Mouse (Mus musculus) neural tube, embryonic 11.5 days (tissue): Measurements from ENCODE around the gene Syn3. TPM values are rescaled to one million over a fixed set of nuclear protein-coding genes. Genes with fewer than 3 reads are reported as not detected.
"Not testable (repeated sequence)": the region's sequence is repeated elsewhere in the genome, so short reads cannot be mapped to it uniquely, and the experiment has no call there.

Experiments
- ATAC-seq: fragments of 200-750 bp; cut with Nextera tagmentation; 2 replicates; pipeline ENCODE4 v1.8.0; 2017; ENCODE audit warnings: moderate number of reproducible peaks, mild to moderate bottlenecking, moderate TSS enrichment, moderate library complexity; ENCODE audit not compliant: insufficient read depth, low FRiP score, low TSS enrichment
- DNase-seq: peaks from one replicate; pipeline ENCODE4 v3.0.0-alpha.2; 2015; ENCODE audit warnings: low spot score
- H3K27ac ChIP-seq: fragments of 300-500 bp; sonication (generic); 2 replicates; pipeline ENCODE4 v1.5.1; 2014; ENCODE audit warnings: low read depth, mild to moderate bottlenecking, low read length
- H3K27me3 ChIP-seq: fragments of 300-500 bp; sonication (generic); 2 replicates; pipeline ENCODE4 v1.6.1; 2014; ENCODE audit warnings: mild to moderate bottlenecking, low read length, mixed read lengths; ENCODE audit not compliant: control insufficient read depth, insufficient read depth
- H3K36me3 ChIP-seq: fragments of 300-500 bp; sonication (generic); 2 replicates; pipeline ENCODE4 v1.6.1; 2014; ENCODE audit warnings: mild to moderate bottlenecking, low read length, moderate library complexity, mixed read lengths; ENCODE audit not compliant: control insufficient read depth, insufficient read depth
- H3K4me1 ChIP-seq: fragments of 300-500 bp; sonication (generic); 2 replicates; pipeline ENCODE4 v1.6.1; 2014; ENCODE audit warnings: low read length, mixed read lengths; ENCODE audit not compliant: control insufficient read depth, insufficient read depth
- H3K4me2 ChIP-seq: fragments of 300-500 bp; sonication (generic); 2 replicates; pipeline ENCODE4 v1.6.1; 2014; ENCODE audit warnings: low read depth, mild to moderate bottlenecking, moderate library complexity
- H3K4me3 ChIP-seq: fragments of 300-500 bp; sonication (generic); 2 replicates; pipeline ENCODE4 v1.5.1; 2014; ENCODE audit warnings: low read depth, low read length
- H3K9ac ChIP-seq: fragments of 300-500 bp; sonication (generic); 2 replicates; pipeline ENCODE4 v1.6.1; 2014; ENCODE audit warnings: mild to moderate bottlenecking, low read length
- H3K9me3 ChIP-seq: fragments of 300-500 bp; sonication (generic); 2 replicates; pipeline ENCODE4 v1.6.1; 2016; ENCODE audit warnings: low read length; ENCODE audit not compliant: control insufficient read depth
- WGBS: fragments of 180-500 bp; shearing (Covaris S2); extraction: QIAGEN DNeasy Blood & Tissue Kit; methylation state at CpG from one replicate; pipeline ENCODE4 v1.1.7; 2014; 5-methylcytosine and 5-hydroxymethylcytosine counted together
- polyA plus RNA-seq: library from polyadenylated mRNA; unstranded; fragments of >200 nt; fragmentation: Nextera tagmentation; extraction: Ambion mirVana; gene quantifications from 2 replicates; pipeline ENCODE4 v1.2.1, GENCODE M21; 2014

Syn3 gene
- polyA plus RNA-seq, result 4.4 and 4.5 TPM in 2 replicates

DNA sequence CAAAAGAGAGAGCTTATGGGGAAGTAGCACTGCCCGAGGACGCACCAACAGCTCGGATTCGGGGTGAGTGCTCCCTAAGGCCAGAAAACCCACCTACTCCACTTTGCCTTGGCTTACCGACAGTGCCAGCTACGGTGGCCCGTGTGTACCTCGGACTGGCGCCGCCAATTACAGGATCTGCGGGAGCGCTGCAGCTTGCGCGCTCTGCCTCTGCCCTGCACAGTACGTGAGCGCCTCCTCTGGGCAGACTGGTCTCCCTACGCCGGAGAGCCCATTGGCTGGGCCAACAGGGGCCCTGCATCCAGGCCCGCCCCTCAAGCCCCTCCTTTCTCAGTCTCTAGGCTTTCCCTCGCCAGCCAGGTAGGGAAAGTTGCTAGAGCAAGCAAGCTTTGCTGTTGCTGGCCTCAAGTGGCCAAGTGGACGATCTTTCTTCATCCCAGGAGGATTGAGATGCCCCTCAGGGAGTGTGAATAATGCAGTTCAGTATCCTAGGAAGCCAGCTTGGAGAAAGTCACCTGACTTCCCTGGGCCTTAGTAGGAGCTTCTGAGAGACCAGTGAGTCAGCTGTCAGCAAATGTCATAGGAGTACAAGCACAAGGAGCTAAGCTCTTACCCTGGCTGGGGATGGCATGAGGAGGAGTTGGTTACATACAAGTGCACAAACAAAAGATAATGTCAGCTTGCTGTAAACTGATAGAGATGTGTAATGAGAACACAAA is at the start of gene Syn3:
Syn3 (minus strand) TSS at position 224 of the 719 bp plus-strand sequence.
- H3K27me3 ChIP-seq, result no peaks in the 10 kb centered on the region
- peak within 1 kb of the TSS; percentile 63 for H3K4me3 ChIP-seq
- H3K9me3 ChIP-seq, result no peaks in the 10 kb centered on the region
- H3K4me1 ChIP-seq, result 0 out of 2 replicates have a peak, but pooled peaks cover 6% of the 10 kb centered on the region
- no peaks in the 10 kb centered on the region for H3K36me3 ChIP-seq
- under 1% methylated on average over 21 of the region's 21 CpGs for WGBS
- ATAC-seq, result peak; percentile 100
- H3K9ac ChIP-seq, result peak within 1 kb of the TSS; percentile 79
- no peak within 1 kb of the TSS for H3K27ac ChIP-seq
- peak; percentile 93 for DNase-seq
- H3K4me2 ChIP-seq, result peak within 1 kb of the TSS; percentile 86

DNA sequence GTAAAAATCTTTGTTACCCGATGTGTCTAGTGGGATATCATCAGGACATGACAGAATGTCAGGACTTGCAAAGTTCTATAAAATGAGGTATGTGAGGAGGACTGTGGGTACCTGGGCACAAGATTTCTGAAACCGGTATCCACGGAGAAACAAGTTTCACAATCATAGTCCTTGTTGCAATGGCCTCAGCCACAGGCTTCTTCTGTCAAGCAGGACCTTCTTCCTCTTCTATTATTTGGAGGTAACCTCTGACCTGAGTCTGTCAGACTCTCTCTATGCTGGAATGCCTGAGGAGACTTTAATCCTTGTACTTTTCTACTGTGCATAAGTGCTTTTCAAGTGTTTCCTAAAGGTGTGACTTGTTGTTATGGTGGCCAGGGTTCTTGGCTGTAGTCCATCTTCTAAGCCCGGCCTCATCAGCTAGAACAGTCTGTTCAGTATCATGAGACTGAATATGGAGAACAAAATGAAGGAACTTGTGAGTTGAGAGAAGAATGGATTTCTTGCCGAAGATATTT is 27.7 kb upstream of the Syn3 start:
- H3K27ac ChIP-seq, ATAC-seq, H3K4me3 ChIP-seq, H3K4me1 ChIP-seq, H3K9me3 ChIP-seq, H3K27me3 ChIP-seq, H3K36me3 ChIP-seq, DNase-seq, H3K4me2 ChIP-seq, H3K9ac ChIP-seq: not testable (repeated sequence)
- 88% methylated on average over 2 of the region's 5 CpGs for WGBS

DNA sequence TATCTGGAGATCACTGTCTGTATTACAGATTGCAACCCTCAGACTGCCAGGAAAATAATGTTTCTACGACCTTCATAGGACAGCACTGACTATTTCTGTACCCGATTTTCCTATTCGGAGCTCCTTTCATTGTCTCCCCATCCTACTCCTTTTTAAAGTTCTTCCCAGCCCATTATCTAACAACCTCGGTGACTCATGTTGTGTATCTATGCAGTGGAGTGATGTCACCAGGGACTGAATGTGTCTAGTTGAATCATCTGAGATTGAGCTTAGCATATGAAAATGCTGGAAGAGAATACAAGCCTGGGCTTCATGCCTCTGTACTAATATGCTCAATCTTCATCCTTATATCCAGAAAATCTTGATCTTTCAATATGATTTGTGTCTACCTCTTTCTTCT is 15.1 kb upstream of the Syn3 start:
- Histone ChIP-seq H3K4me2 (no peak overlapping the region), H3K4me1 (no peaks in the 10 kb centered on the region), H3K27ac (no peak overlapping the region), H3K27me3 (no peaks in the 10 kb centered on the region), H3K4me3 (no peak overlapping the region), H3K36me3 (no peaks in the 10 kb centered on the region), H3K9ac (no peak overlapping the region), H3K9me3 (no peaks in the 10 kb centered on the region)
- ATAC-seq (no peak), DNase-seq (no peak)
- WGBS, result 84% methylated on average over 4 of the region's 4 CpGs

DNA sequence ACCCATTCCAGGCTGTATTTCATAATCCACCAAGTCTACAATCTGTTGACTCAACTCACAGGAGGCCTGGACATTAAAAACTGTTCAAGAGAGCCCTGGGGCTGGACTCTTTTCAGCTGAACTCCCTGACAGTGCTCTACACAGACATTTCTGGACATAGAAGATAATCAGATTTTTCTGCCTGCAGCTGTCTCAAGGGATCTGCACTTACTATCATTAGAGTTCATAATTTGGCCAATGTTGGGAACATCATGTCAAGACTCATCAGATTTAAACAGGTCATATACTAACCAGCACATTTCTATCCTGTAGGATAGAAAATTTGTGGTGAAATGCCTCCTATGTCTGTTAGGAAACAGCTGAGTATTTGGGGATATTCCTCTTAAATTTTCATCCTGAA is 12.2 kb upstream of the Syn3 start:
- Histone ChIP-seq H3K4me3 (no peak overlapping the region), H3K9ac (no peak overlapping the region), H3K36me3 (no peaks in the 10 kb centered on the region), H3K27me3 (no peaks in the 10 kb centered on the region), H3K4me2 (no peak overlapping the region), H3K27ac (no peak overlapping the region), H3K4me1 (no peaks in the 10 kb centered on the region), H3K9me3 (no peaks in the 10 kb centered on the region)
- ATAC-seq (no peak), DNase-seq (no peak)

DNA sequence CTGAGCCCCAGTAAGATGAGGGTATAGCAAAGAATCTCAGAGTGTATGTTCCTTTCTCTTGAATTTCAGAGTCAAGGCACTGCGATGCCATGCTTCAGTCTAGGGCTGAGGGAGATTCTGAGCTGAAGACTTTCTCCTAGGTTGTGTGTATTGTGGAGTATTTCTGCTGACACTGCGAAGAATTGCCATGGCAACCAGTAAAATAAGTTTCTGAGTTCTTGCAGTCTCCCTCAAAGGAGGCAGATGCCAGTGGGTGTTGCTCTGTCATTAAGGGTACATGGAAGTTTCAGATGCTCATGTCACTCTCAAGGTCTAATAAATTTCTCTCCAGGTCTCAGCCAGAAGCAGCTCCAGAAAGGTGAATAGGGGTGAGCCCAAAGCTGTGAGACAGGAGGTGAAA is 3.4 kb upstream of the Syn3 start:
- H3K27me3 ChIP-seq, result no peaks in the 10 kb centered on the region
- H3K9me3 ChIP-seq, result no peaks in the 10 kb centered on the region
- no peak overlapping the region for H3K9ac ChIP-seq
- no peak for ATAC-seq
- H3K4me2 ChIP-seq, result no peak overlapping the region
- no peaks in the 10 kb centered on the region for H3K36me3 ChIP-seq
- WGBS, result 75% methylated on average over 2 of the region's 2 CpGs
- H3K4me3 ChIP-seq, result no peak overlapping the region
- H3K27ac ChIP-seq, result no peak overlapping the region
- 0 out of 2 replicates have a peak, but pooled peaks cover 6% of the 10 kb centered on the region for H3K4me1 ChIP-seq
- DNase-seq, result no peak

DNA sequence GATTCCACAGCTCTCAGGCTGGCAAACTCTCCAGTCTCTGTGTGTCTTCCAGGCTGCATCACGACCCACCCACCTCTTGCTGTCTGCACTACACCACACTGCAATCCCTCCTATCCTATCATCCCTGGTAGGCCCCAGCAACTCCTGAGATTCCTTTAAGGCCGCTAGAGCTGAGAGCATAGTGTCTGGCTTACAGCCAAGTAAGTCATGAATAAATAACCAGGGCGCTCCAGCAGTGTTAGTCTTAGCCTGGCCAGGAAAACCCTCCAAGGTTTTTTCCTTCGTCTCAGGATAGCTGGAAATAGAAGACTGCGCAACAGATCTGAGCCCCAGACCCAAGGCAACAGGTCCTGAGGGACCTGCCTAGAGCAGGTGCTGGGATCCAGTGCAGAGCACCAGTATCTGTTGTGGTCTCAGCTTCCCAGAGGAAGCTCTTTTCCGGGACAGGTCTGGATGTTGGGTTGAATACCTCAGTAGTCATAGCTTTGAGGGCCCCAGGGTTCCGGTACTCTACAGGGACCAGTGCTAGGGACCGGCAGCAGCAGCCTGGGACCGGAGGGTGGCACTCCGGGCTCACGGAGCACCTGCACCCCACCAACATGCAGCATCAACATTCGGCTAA is 534 bp downstream of the Syn3 start:
- H3K4me3 ChIP-seq, result peak overlapping the region; percentile 63
- H3K27me3 ChIP-seq, result no peaks in the 10 kb centered on the region
- H3K4me1 ChIP-seq, result 0 out of 2 replicates have a peak, but pooled peaks cover 6% of the 10 kb centered on the region
- WGBS, result 6% methylated on average over 12 of the region's 12 CpGs
- no peak overlapping the region for H3K27ac ChIP-seq
- ATAC-seq (peak; percentile 81), DNase-seq (peak; percentile 51)
- H3K9ac ChIP-seq, result peak overlapping the region; percentile 79
- H3K4me2 ChIP-seq, result peak overlapping the region; percentile 86
- no peaks in the 10 kb centered on the region for H3K9me3 ChIP-seq
- no peaks in the 10 kb centered on the region for H3K36me3 ChIP-seq

DNA sequence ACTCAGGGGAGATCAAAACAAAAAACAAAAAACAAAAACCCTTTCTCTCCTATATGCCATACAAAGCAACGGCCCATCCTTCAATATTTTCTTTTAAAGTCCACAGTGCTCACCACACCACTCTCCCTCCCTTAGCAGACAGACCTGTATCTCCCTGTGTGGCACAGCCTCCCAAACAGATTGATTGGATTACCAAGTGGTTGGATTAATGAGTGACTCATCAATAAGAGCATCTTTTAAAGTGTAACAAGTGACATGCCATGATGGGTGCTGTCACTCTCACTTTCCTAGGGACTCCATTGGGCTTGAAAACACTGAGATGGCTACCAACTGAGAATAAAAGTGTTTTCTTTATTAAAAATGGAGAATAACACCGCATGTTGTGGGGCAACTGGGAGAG is 2.8 kb downstream of the Syn3 start:
- H3K4me3 ChIP-seq, result no peak overlapping the region
- 86% methylated on average over 2 of the region's 2 CpGs for WGBS
- no peak for ATAC-seq
- no peaks in the 10 kb centered on the region for H3K36me3 ChIP-seq
- no peaks in the 10 kb centered on the region for H3K9me3 ChIP-seq
- peaks cover 6% of the 10 kb centered on the region; the same call in 1 of the 2 replicates for H3K4me1 ChIP-seq
- H3K9ac ChIP-seq, result no peak overlapping the region
- no peak for DNase-seq
- H3K27me3 ChIP-seq, result no peaks in the 10 kb centered on the region
- no peak overlapping the region for H3K4me2 ChIP-seq
- H3K27ac ChIP-seq, result no peak overlapping the region

DNA sequence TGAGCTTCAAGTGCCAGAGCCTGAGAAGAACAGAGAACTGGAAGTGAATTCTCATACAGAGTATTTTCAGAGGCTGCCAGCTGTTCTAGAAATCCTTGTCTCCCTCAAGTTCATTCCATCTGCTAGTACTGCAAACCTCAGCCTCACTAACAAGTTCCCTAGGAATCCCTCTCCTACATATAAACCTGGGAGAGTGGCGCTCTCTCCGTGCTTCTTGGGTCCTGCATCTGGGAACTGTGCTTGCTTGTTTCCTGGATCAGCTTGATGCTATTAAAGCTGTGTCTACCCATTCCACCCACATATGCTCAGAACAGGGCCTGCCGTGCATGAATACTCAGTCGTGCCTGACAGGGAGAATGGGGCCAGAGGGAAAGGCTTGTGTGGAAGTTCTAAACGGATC is 5.6 kb downstream of the Syn3 start:
- no peaks in the 10 kb centered on the region for H3K9me3 ChIP-seq
- H3K36me3 ChIP-seq, result no peaks in the 10 kb centered on the region
- no peak overlapping the region for H3K4me2 ChIP-seq
- H3K27me3 ChIP-seq, result no peaks in the 10 kb centered on the region
- ATAC-seq (no peak), DNase-seq (no peak)
- no peak overlapping the region for H3K9ac ChIP-seq
- WGBS, result 80% methylated on average over 5 of the region's 5 CpGs
- no peak overlapping the region for H3K27ac ChIP-seq
- no peak overlapping the region for H3K4me3 ChIP-seq
- peaks cover 6% of the 10 kb centered on the region; the same call in 1 of the 2 replicates for H3K4me1 ChIP-seq
